Mouse (Mus musculus) limb, embryonic 13.5 days (tissue): ENCODE results near the gene Unc5a. TPM values are rescaled to one million over a fixed set of nuclear protein-coding genes. Genes with fewer than 3 reads are reported as not detected.

ENCODE experiments used
- ATAC-seq: fragments of 200-750 bp; cut with Nextera tagmentation; 2 replicates; pipeline ENCODE4 v1.8.0; 2017; ENCODE audit warnings: low read depth, moderate number of reproducible peaks, moderate TSS enrichment; ENCODE audit not compliant: low FRiP score
- H3K27ac ChIP-seq: fragments of 300-500 bp; sonication (generic); 2 replicates; pipeline ENCODE4 v1.5.1; 2015; ENCODE audit warnings: inconsistent platforms, mild to moderate bottlenecking, moderate library complexity
- H3K27me3 ChIP-seq: fragments of 300-500 bp; sonication (generic); 2 replicates; pipeline ENCODE4 v1.6.1; 2015; ENCODE audit warnings: mild to moderate bottlenecking, inconsistent platforms
- H3K36me3 ChIP-seq: fragments of 300-500 bp; sonication (generic); 2 replicates; pipeline ENCODE4 v1.6.1; 2015; ENCODE audit warnings: inconsistent platforms, mild to moderate bottlenecking, moderate library complexity
- H3K4me1 ChIP-seq: fragments of 300-500 bp; sonication (generic); 2 replicates; pipeline ENCODE4 v1.6.1; 2015; ENCODE audit warnings: inconsistent platforms
- H3K4me2 ChIP-seq: fragments of 300-500 bp; sonication (generic); replicated peaks from 2 replicates; pipeline ENCODE4 v1.6.1; 2015; ENCODE audit warnings: inconsistent platforms, mild to moderate bottlenecking, moderate library complexity
- H3K4me3 ChIP-seq: fragments of 300-500 bp; sonication (generic); 2 replicates; pipeline ENCODE4 v1.5.1; 2015; ENCODE audit warnings: moderate library complexity, mild to moderate bottlenecking, inconsistent platforms
- H3K9ac ChIP-seq: fragments of 300-500 bp; sonication (generic); 2 replicates; pipeline ENCODE4 v1.6.1; 2015; ENCODE audit warnings: mild to moderate bottlenecking, inconsistent platforms
- H3K9me3 ChIP-seq: fragments of 300-500 bp; sonication (generic); 2 replicates; pipeline ENCODE4 v1.6.1; 2016; ENCODE audit warnings: inconsistent platforms
- WGBS: fragments of 180-500 bp; shearing (Covaris S2); methylation state at CpG from one replicate; pipeline ENCODE4 v1.1.7; 2015; 5-methylcytosine and 5-hydroxymethylcytosine counted together
- polyA plus RNA-seq: library from polyadenylated mRNA; unstranded; fragments of >200 nt; fragmentation: Nextera tagmentation; extraction: Ambion mirVana; gene quantifications from 2 replicates; pipeline ENCODE4 v1.2.1, GENCODE M21; 2015

Gene Unc5a
- polyA plus RNA-seq, 1 experiment from 2014 or later: 1.2 TPM

DNA sequence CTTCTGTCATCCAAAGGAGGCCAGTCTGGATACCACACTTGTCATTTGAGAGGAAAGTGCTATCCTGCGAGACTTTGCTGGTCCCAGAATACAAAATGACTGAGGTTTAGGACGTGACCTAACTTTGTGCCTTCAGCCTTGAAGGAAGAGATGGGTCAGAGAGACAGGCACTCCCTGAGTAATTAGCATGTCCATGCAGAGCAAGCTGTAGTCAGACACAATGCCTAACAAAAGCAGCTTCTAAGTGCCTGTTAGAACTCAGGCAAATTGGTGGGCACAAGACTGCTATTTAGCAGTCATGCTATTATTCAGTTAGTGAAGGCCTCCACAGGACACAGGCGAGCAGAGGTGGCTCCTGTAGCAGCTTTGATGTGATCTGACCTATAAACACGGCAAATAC, 73.0 kb downstream of the Unc5a start:
- peaks cover 9% of the 10 kb centered on the region; the same call in 1 of the 2 replicates for H3K36me3 ChIP-seq
- ATAC-seq: no peak
- H3K4me2 ChIP-seq: no peak overlapping the region
- no peaks in the 10 kb centered on the region for H3K9me3 ChIP-seq
- no peaks in the 10 kb centered on the region for H3K27me3 ChIP-seq
- WGBS: 64% methylated on average over 4 of the region's 4 CpGs
- H3K4me3 ChIP-seq: no peak overlapping the region
- no peak overlapping the region for H3K27ac ChIP-seq
- H3K9ac ChIP-seq: no peak overlapping the region
- H3K4me1 ChIP-seq: no peaks in the 10 kb centered on the region

DNA sequence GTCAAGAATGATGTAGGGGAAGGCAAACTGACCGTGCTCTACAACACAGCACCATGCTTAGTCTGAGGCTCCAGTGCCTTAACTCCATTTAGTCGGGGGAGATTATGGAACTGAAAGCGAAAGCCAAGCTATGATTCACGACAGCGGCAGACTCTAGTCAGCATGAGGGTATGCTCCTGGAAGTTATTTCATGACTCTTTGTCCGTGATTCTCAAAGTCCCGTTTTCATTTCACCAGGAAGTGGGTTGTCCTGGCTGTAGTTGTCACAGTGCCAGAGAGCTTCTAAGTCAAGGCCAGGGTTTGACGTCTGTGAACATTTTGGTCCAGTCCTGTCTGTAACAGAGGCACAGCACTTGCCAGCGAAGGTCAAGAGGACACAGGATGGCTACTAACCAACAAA, 73.5 kb downstream of the Unc5a start:
- Histone ChIP-seq H3K4me2 (no peak overlapping the region), H3K9ac (no peak overlapping the region), H3K4me1 (no peaks in the 10 kb centered on the region), H3K36me3 (peaks cover 10% of the 10 kb centered on the region), H3K27me3 (no peaks in the 10 kb centered on the region), H3K4me3 (no peak overlapping the region), H3K27ac (no peak overlapping the region), H3K9me3 (no peaks in the 10 kb centered on the region)
- no peak for ATAC-seq
- WGBS: 81% methylated on average over 9 of the region's 9 CpGs

DNA sequence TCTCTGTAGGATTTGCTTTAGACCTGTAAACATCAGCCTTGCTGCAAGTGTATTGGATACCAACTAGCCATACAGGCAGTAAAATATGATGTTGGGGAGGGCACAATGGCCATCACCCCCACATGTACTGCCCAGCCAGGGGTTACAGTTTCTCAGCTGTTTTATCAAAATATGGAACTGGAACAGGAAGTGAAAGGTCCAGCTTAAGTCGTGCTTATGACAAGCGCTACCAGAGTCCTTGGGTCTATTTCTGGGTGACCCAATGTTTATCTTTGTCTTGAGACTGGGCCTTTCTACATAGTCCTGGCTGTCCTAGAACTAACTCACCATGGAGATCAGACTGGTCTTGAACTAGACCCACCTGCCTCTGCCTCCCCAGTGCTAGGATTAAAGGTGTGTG, 75.0 kb downstream of the Unc5a start:
- 89% methylated on average over 2 of the region's 2 CpGs for WGBS
- H3K9me3 ChIP-seq: no peaks in the 10 kb centered on the region

DNA sequence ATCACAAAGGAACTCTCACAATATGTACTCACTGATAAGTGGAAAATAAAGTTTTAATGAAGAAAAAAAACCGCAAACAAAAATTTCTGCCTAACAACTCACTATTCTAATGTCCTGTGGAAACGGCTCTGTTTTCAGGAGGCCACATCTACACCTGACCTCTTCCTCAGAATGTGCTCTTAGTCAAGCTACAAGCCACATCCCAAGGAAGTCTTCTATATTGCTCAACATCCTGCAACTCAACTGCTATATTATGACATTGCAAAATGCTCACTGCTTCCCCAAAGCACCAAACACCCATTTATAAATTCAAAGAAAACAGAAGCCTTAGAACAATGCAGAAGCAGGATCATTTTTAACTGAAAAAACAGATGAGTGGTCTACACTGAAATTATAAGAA, 90.8 kb downstream of the Unc5a start:
- Histone ChIP-seq H3K9me3 (no peaks in the 10 kb centered on the region), H3K27ac (no peak overlapping the region), H3K36me3 (peaks cover 28% of the 10 kb centered on the region), H3K4me2 (no peak overlapping the region), H3K9ac (no peak overlapping the region), H3K4me3 (no peak overlapping the region), H3K4me1 (no peaks in the 10 kb centered on the region), H3K27me3 (no peaks in the 10 kb centered on the region)
- no peak for ATAC-seq
- WGBS: 97% methylated on average over 2 of the region's 2 CpGs

More for the DNA sequence above, 75.0 kb downstream of the Unc5a start:
- Histone ChIP-seq H3K9ac (no peak overlapping the region), H3K27me3 (no peaks in the 10 kb centered on the region), H3K27ac (no peak overlapping the region), H3K4me3 (no peak overlapping the region), H3K36me3 (peaks cover 18% of the 10 kb centered on the region), H3K4me2 (no peak overlapping the region), H3K4me1 (no peaks in the 10 kb centered on the region)
- no peak for ATAC-seq

DNA sequence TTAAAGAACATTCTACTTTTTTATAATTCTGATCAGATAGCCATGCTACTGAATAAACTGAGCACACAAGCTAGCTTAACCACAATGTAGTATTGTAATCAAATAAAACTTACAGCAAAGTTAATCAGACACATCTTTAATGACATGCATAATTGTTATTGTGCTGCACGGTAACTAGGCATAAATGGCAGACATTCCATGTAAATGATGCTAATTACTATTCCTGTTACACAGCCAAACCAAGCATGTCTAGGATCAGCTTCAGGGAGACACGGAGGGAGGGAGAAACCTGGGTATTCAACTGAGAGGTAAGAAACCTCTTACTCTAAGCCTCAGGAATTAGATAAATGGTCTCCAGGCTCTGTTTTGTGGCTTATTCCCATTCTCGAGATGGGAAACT, 98.5 kb downstream of the Unc5a start:
- Histone ChIP-seq H3K9me3 (no peaks in the 10 kb centered on the region), H3K4me2 (no peak overlapping the region), H3K27me3 (no peaks in the 10 kb centered on the region), H3K27ac (no peak overlapping the region), H3K9ac (no peak overlapping the region), H3K36me3 (peaks cover 33% of the 10 kb centered on the region), H3K4me1 (no peaks in the 10 kb centered on the region), H3K4me3 (no peak overlapping the region)
- 87% methylated on average over 3 of the region's 3 CpGs for WGBS
- no peak for ATAC-seq

Other genes starting within 250 kb of the Unc5a start
- 0.05 TPM in 2 replicates for gene Cdhr2, start 247.9 kb upstream of the Unc5a start, polyA plus RNA-seq
- gene Gprin1, start 199.5 kb upstream of the Unc5a start, polyA plus RNA-seq: 0.15 and 0.20 TPM in 2 replicates
- not detected in 2 replicates for gene Sncb, start 182.8 kb upstream of the Unc5a start, polyA plus RNA-seq
- gene Eif4e1b, start 165.4 kb upstream of the Unc5a start, polyA plus RNA-seq: not detected in 2 replicates
- gene Tspan17, start 160.0 kb upstream of the Unc5a start, polyA plus RNA-seq: 4.7 and 4.9 TPM in 2 replicates
- gene Hk3, start 72.0 kb downstream of the Unc5a start, polyA plus RNA-seq: 0.96 and 1.1 TPM in 2 replicates
- gene Uimc1, start 150.9 kb downstream of the Unc5a start, polyA plus RNA-seq: 29.8 and 30.6 TPM in 2 replicates
- gene Zfp346, start 155.9 kb downstream of the Unc5a start, polyA plus RNA-seq: 26.4 and 31.5 TPM in 2 replicates
- not detected in 2 replicates for gene Gm17617, start 184.1 kb downstream of the Unc5a start, polyA plus RNA-seq
- gene Fgfr4, start 203.2 kb downstream of the Unc5a start, polyA plus RNA-seq: 11.8 and 12.0 TPM in 2 replicates